Mouse (Mus musculus): ENCODE measurements around the gene Calml4. TPM values are rescaled to one million over a fixed set of nuclear protein-coding genes. Genes with fewer than 3 reads are reported as not detected.

Calml4 gene
- polyA plus RNA-seq, 1 experiment from 2014 or later: 2.5 TPM

DNA sequence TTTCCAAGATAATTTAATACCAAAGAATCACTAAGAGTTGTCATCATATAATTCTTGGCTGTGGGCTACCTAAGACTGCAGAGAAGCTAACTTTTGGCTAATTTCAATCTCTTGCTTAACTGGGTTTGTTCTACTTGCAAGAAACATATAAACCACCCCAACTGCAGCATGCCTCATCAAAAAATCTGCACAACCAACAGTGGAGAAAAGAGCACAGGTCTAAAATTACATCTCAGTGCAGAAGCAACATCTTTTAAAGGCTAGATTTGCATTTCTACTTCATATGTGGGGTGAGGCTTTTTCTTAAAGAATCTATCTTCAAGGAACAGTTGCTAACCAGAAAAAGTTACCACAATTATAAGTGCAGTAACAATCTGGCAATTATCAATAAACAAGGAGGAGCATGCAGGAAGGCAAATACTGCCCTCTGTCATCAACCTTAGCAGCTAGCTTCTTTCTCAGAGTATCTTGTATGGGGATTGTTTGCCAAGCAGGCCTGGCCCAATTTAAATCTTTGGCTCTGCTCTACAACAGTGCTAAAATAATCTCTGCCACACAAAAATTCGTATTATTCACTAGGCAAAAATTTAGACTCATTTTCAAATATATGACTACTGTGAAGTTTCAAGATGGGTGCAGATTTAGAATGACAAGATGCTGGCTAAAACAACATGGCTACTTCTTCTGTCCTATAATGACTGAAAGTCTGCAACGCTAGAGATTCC lies 67.2 kb downstream of the Calml4 start:
- Histone ChIP-seq H3K9me3 (no peaks in the 10 kb centered on the region), H3K4me3 (no peak overlapping the region), H3K36me3 (peaks cover 10% of the 10 kb centered on the region; the same call in 1 of the 2 replicates), H3K4me1 (no peaks in the 10 kb centered on the region), H3K27me3 (no peaks in the 10 kb centered on the region), H3K4me2 (replicated peaks) (no peak overlapping the region), H3K9ac (replicated peaks) (no peak overlapping the region), H3K27ac (replicated peaks) (no peak overlapping the region)
- no peak for ATAC-seq (ENCODE audit: low FRiP score, low read depth)
- WGBS: 95% methylated on average over 2 of the region's 2 CpGs

Other genes starting within 250 kb of the Calml4 start
- 4.8 and 5.0 TPM in 2 replicates for gene Itga11, start 180.3 kb upstream of the Calml4 start, polyA plus RNA-seq (2016; fragmentation: Nextera tagmentation; extraction: Ambion mirVana)
- gene Fem1b, start 46.1 kb upstream of the Calml4 start, polyA plus RNA-seq (2016; fragmentation: Nextera tagmentation; extraction: Ambion mirVana): 61.5 and 67.9 TPM in 2 replicates
- gene Cln6, start 19.3 kb upstream of the Calml4 start, polyA plus RNA-seq (2016; fragmentation: Nextera tagmentation; extraction: Ambion mirVana): 8.2 and 8.9 TPM in 2 replicates
- gene Pias1, start 129.8 kb downstream of the Calml4 start, polyA plus RNA-seq (2016; fragmentation: Nextera tagmentation; extraction: Ambion mirVana): 65.8 and 68.6 TPM in 2 replicates